Mouse (Mus musculus): Measurements from ENCODE around the gene Trp53i11. TPM values are rescaled to one million over a fixed set of nuclear protein-coding genes. Genes with fewer than 3 reads are reported as not detected.

Gene Trp53i11
- polyA plus RNA-seq, 1 experiment from 2014 or later, result 106 TPM

Other genes starting within 250 kb of the Trp53i11 start
- 1.7 and 2.1 TPM in 2 replicates for gene Prdm11, start 141.4 kb upstream of the Trp53i11 start, polyA plus RNA-seq (2016; fragmentation: Nextera tagmentation; extraction: Ambion mirVana)
- gene Tspan18, start 147.0 kb downstream of the Trp53i11 start, polyA plus RNA-seq (2016; fragmentation: Nextera tagmentation; extraction: Ambion mirVana), result 31.2 and 32.5 TPM in 2 replicates

All from forebrain, embryonic 12.5 days (tissue).